Mouse (Mus musculus) heart, adult 18-20 months (tissue): Measurements from ENCODE around the gene Jak1. TPM values are rescaled to one million over a fixed set of nuclear protein-coding genes. Genes with fewer than 3 reads are reported as not detected.

ENCODE experiments used
- DNase-seq, 2 experiments: peaks; one replicate each; pipeline ENCODE4 v3.0.0; 2021 to 2022; ENCODE audit warnings: mixed read lengths in 1 of 2
- long read RNA-seq, 2 experiments: library from polyadenylated mRNA; stranded (forward); transcript quantifications; one replicate each; pipeline ENCODE4 v2.0.0; 2021
- total RNA-seq, 2 experiments: library from RNA; stranded (reverse); gene quantifications; 2 replicates each; pipeline ENCODE4 v1.2.3; 2021

Jak1 gene
- 100 to 1,000 TPM in 1 of 2 experiments, 10 to 100 TPM in 1; 91.2 to 102 TPM for total RNA-seq
- long read RNA-seq, experiment 1, full-length matches to known transcripts = 27 of 44 reads
- long read RNA-seq, experiment 1, partial matches to known transcripts = 13 of 44 reads
- long read RNA-seq, experiment 1, other reads (novel, unspliced or antisense) = 4 of 44 reads
- long read RNA-seq, experiment 2, full-length matches to known transcripts = 7 of 30 reads
- long read RNA-seq, experiment 2, partial matches to known transcripts = 23 of 30 reads
- long read RNA-seq, experiment 2, other reads (novel, unspliced or antisense) = 0 of 30 reads

DNA sequence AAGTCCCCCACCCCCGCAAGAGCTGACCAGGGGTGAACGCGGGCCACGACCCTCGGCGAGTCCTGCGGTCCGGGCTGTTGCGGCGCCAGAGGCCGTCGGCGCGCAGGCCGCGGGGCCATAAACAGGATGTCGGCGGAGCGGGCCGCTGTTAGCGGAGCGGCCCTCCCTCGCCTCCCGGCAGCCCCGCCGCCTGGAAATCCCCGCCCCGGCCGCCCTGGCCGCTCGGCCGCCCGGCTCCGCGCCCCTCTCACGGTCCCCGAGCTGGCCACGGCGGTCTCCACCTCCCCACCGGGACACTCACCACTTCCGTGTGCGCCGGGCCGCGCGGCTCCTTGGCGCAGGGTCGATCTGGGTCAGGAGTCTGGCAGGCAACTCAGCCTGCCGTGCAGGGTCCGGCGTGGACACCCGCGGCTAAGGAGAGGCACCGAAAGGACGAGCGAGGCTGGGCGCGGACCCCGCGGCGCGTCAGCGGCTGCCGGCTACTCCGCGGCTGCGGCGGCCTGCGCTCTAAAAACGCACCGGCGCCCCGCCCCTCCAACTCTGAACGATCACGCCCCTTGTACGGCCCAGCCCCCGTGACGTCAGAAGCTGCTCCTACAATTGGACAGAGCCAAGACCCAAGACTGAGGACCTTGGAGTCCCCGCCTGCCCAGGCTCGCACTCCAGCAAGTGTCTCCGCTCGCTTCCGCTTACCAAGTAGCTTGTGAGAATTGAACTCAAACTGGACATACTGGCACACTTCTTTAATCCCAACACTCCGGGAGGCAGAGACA is at the start of gene Jak1:
Gene Jak1 (minus strand): TSS at position 542 of the 773 bp plus-strand sequence.
- DNase-seq = peak; percentile 99

DNA sequence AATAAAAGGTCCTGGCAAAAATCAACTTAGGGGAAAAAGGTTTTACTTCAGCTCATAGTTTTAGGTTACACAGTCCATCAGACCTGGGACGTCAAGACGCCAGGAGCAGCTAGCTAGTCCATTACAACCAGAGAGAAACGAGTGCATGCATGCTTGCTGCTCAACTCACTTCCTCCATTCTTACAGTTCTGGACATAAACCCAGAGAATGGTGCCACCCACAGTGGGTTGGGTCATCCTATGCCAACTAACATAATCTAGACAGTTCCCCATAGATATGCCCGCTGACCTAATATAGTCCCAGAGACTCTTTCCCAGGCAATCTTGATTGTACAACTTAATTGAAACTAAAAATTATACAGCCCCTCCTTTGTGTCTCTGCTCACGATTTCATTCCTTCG is 47.0 kb upstream of the Jak1 start:
- no peak for DNase-seq

DNA sequence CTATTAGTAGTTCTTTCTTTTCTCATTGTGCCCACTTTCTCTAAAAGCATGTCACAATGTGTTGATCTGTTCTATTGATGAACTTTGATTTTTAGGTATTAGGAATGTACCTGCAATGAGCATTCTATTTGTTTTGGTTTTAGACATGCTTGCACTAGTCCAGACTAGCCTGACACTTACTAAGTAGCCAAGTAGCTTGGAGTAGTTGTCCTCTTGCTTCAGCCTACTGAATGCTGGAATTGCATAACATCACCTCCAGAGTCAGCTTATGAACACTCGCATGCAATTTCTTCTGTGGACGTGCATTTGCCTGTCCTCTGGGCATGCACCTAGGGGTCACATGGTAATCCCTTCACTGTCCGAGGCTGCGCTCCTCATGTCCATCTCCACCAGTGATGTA is 43.1 kb upstream of the Jak1 start:
- DNase-seq = no peak

DNA sequence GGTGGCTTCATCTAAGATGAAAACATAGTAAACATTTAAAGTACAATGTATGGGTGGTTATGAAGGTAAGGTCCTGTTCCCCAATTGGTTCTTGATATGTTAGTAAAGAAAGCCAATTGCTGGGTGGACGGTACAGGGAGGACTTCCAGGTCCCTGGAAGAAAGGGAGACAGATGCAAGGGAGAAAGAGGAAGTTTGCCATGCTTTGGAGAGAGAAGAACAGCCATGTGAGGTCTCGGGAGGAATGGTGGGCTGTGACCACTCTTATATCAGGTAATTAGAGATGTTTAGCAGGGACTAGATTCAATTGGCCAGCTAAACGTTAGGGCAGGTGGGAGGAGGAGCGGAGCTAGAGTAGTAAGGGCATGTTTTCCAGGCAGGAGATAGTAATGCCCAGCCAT is 42.2 kb upstream of the Jak1 start:
- DNase-seq = no peak

DNA sequence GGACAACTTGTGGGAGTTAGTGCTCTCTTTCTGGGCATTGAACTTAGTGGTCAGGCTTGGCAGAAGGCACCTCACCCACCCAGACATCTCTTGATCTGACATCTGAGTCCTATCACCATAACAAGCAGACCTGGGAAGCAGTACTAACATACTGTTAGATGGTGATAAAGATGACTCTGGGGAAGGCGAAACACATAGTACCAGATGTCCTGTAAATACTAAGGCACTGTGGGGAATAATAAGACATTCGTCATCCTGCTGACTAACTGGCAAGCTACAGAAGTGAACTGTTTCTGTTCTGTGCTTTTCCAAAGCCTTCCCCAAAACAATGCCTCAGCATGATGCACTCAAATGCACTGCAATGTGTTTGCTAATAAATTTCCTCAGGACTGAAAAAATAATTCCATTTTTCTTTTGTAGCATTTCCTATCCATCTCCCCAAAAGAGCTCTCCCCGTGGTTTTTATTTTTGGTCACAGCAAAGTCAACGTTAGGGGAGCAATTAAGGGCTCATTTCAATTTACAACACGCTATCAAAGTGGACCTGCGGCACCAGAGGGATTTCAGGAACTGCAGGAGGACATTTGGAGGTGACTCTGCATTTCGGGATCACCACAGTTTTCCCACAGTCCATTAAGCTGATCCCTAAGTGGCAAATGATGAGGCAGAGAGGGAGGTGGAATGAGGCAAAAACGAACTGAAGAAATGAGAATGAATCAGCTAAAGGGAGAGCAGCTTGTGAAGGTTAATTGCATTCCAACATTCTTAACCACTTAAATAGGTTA is 41.2 kb upstream of the Jak1 start:
- DNase-seq = peak in 1 of 2 experiments; percentile 29

DNA sequence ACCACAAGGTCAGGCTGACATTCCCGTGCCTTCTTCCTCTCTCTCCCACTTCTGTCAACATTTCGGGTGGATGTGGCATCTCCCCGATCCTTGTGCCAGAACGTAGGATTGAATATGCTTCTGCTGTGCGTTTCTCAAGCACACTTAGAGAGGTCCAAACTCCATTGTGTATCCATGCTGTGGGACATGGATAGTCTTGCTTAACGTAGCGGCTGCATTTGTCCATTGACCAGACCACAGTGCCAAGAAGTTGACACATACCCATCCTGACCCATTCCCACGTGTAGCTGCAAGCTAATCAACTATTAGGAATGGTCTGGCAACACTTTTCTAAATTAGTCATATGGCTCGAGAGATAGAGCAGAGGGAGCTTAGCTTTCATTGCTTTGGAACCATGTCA is 40.0 kb upstream of the Jak1 start:
- DNase-seq = peak; percentile 31 to 44

DNA sequence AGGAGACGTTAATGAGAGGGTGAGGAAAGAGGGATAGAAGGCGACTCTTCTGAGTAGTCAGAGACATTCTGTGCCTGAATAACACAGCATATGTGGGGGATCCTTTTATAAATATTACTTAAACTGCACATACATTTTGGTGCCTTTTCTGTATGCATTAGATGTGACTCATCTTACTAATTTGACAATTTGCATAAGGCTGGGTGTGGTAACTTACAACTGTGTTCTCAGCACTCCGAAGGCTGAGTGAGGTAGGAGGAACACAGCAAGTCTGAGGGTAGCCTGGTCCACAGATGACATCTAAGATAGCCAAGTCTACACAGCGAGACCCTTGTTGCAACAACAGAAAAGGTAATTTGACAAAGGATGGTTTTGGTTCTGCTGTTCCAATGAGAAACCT is 39.0 kb upstream of the Jak1 start:
- DNase-seq = no peak

DNA sequence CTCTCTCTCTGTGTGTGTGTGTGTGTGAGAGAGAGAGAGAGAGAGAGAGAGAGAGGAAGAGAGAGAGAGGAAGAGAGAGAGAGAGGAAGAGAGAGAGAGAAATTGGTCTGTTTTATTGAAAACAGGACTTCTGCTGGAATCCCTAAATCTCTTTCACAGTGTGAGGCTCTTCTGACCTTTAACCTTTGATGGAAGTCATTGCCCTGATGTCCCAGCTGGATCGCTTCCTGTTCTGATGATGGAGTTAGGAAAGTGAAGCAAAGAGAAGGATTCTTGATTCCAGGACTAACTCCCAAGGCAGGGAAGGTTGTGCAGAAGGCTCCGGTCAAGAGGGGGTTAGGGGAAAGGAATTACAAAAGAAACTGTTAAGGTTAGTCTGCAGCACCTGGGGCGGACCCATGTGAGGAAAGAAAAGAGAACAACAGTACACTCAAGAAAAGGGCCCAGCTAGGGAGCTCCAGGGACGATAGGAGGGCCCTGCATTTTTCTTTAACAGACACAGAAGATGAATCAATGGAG is 35.4 kb upstream of the Jak1 start:
- DNase-seq = no peak

DNA sequence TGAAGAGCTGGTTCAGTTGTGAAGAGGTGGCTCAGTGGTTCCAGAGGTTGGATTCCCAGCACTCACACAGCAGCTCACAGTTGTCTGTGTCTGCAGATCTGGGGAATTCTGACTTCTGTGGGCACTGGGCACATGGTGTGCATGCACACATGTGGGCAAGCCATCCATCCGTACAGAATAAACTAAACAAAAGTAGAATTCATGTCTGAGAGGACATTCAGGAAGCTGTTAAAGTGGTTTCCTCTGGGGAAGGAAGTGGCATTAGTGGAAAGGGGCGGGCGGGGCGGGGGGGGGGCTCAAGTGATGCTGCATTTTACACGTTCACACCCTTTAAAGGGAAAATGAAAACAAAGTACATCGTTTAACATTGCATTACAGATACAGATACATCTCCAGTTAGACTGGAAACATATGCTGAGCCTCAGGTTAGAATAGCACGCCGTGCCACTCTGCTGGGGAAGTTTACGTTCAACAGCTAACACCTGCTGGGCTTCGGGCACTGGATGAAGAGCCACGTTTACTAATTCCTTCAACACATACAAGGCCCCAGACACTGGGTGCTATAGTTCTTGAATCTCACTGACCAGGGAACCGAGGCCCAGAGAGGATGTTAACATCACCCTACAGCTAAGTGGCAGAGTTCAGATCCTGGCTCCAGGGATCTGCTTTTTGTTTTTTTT is 33.4 kb upstream of the Jak1 start:
- DNase-seq = no peak

DNA sequence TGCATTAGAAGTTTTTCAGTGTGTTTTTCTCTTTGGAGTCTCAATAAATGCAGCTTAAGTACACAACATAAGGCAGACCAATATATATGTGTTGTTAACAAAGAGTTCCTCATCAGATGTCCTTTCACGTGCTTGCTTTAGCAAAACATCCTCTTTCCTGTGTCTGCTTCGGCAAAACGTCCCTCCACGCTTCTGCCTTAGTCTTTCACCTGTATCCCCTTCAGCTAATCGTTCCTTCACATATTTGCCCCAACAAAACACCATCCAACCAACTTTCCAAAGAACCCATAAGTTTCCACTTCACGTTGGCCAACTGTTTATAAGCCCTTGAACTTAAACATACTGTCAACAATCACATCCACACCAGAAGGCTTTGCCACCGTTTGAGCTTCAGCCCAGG is 31.8 kb upstream of the Jak1 start:
- peak in 1 of 2 experiments; percentile 18 for DNase-seq

DNA sequence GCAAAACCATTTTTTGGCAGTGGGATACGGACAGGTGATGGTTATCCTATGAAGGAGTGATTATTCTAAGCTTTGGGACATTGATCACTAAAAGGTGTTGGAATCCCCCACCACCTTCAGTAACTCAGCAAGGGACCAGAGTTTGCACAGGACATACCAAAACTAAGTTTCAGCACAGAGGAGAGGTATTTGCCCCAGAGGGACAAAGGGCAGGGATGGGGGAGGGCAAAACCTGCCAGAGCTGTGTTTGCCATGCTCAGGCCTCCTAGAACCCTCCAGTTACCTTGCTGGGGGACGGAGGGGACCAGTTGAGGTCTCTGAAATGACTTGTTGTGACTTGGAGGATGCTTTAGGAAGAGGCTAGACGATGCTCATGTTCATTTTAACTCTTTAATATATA is 30.7 kb upstream of the Jak1 start:
- no peak for DNase-seq

DNA sequence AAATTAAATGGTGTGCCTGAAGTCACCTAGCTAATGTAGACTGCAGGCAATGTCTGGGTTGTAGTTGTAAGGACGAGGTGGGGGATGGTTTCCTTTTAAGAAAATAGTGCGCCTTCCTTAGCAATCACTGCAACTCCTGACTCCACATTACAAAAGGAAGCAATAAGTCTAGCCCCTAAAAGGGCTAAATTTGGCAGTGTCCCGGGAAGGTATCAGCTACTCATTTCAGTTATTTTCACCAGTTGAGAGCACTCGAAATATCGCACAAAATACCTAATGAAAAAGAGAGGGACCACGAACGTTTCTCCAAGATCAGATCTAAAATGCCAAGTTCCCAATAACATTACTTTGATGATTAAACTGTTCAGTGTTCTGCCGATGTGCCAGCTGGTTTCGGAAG is 28.6 kb upstream of the Jak1 start:
- no peak for DNase-seq

DNA sequence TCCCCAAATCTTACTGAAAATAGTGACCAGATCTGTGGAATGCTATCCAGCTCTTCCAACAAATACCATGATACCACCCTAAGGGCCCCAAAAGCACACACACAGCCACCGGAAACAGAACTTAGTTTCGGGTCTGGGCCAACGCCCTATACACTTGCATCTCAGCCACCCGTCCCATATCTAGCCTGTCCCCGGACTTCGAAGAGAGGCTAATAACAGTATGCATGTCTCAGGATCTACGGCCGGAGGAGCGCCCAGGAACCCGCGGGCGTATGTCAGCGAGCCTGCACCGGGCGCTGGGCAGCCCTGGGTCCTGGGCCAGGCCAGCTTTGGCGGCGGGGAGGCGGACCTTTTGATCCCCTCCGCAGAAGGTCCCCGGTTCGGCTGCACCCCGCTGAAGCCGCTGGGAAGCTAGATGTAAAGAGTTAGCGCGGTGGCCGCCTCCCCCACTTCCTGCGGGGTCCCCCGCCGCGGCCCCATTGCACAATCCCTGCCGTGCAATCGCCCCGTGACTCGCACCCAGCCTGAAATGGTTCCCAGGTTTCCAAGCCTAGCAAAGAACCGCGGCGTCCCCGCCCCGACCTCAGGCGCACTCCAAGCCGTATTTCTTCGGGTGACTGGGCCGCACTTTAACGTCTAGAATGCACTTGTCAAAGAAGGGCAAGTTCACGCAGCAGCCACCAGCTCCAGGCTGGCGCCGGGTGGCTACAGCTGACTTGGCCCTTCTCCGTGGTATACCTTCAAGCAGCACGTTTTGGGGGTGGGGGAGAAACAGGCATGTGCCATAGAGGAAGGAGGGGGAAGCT is 27.9 kb upstream of the Jak1 start:
- peak; percentile 86 to 87 for DNase-seq

DNA sequence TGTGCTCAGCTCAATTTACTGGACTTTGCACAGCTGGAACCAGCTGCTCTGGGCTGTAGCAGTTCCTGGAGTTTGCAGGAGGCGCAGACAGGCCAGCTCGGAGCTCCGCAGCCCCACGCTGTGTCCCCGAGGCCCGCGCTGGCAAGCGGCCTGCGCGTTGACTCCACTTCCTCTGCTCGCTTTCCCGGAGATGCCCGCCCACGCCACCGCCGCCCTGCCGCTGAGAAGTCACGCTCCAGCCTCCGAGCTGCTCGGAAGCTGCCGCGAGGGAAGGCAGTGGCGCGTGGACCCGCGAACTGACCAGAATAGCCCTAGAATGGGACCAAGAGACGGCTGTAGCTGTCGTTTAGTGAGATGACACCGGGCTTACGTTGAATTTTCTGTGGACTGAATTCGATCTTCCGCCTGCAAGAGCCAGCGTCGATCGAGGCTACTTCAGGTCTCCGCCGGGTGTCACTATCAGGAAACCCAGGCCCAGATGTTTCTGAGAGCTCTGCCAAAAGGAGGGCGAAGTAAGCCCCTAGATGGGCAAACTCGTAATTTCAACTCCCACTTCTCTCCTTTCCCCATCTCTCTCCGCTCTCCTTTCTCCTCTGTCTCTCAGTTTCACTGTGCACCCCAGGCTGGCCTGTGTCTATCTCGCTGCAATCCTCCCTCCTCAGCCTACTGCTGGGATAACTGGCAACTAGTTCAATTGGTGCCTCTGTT is 27.1 kb upstream of the Jak1 start:
- DNase-seq = peak; percentile 92 to 97

DNA sequence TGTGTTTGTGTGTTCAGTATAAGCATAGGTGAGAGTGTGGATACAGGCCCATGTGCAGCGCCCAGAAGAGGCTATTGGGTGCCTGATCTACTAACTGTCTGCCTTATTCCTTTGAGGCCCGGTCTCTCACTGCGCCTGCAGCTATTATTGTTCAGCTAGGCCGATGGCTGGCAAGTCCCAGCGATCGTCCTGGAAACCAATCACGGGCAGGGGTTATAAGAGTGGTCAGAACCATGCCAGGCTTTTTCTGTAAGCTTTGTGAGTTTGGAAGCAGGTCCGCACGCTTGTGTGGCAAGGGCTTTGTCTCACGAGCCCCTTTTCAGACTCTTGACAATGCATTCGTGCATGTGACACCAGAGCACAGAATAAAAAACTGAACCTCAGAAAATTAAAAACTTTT is 23.2 kb upstream of the Jak1 start:
- DNase-seq = no peak

DNA sequence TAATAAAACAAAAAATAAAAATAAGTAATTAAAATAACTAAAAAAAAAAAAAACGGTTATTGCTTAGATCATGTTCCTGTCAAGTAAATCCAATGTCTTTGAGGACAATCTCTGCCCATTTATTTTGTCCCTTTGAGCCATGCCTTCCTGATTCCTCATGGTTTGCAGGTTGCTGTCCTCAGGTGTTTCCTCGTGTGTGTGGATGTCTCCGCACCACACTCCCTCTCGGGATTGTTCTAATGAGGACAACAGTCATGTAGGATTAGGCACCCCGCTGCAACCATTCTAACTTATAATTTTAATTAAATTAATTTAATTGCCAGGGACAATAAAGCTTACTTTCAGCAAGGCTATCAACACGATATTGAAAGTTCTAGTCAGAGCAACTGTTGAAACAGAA is 21.5 kb upstream of the Jak1 start:
- DNase-seq = no peak

DNA sequence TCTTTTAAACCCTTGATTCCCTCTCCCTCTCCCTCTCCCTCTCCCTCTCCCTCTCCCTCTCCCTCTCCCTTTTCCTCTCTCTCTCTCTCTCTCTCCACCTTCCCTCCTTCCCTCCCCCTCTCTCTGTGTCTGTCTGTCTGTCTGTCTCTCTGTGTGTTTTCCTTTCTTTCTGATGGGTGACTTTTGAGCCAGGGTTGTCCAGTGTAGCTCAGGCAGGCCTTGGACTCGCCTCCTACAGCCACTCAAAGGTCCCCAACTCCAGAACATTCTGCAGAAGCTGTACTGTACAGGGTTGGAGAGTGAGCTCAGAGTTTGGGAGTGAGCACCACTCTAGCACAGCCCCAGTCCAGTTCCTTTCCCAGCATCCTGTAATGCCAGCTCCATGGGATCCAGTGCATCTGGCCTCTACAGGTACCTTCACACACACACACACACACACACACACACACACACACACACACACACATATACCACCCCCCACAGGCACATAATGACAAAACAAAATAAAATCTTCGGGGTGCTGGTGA is 20.9 kb upstream of the Jak1 start:
- DNase-seq = no peak

DNA sequence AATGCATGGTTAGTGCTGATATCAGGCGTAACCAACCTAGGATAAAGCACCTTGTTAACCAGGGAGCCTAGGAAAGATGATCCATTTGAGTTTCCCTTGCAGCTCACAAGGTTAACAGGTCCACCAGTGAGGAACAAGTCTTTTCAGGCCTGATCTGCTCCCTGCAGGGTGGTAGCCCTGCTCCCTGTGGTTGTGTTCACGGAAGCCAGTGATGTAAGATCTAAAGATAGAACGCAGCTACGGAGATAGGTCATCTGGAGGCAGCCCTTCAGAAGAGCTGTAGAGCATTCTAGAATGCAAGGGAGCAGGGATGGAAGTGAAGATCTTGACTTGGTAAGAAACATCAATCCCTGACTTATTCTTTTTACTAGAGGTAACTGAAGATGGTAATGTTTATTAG is 18.9 kb upstream of the Jak1 start:
- DNase-seq = peak; percentile 45 to 57

DNA sequence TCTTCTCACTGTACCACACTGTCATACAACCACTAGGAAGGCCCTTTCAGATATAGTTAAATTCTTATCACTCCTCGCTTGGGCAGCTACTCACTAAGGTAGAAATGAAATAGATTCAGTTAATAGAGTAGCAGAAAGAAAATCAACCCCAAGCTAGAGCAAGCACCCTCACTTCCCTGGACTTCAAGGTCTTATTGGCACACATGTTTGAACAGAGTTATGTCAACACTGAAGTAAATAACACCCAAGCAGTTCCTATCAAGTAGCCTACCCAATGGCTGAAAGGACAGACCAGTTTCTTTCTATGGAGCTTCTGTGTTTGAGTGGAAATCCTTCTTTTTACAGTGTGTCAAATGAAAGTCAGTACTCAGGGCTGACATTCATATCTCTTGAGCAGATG is 17.2 kb upstream of the Jak1 start:
- no peak for DNase-seq

DNA sequence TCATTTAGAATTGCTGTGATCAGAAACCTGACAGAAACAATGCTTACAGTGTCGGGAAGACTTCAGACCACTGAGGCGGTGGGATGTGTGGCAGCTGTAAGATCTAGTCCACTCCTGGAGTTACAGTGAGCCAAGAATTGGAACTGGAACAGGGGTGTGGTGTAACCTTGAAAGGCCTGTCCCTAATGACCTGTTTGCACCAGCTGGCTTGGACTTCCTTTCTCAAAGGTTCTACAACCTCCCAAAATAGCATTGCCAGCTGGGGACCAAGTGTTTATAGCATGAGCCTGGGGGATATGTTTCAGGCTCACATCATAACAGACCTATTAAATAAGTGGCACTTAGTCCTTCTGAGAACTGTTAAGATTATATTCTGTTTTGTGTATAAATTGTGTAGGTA is 15.0 kb upstream of the Jak1 start:
- peak in 1 of 2 experiments; percentile 25 for DNase-seq
